Mouse (Mus musculus): ENCODE results near the gene Pex11b. TPM values are rescaled to one million over a fixed set of nuclear protein-coding genes. Genes with fewer than 3 reads are reported as not detected.
A peak's percentile ranks its signal among the peaks of the same experiment; 100 is the strongest.
"Not testable (repeated sequence)": the region's sequence is repeated elsewhere in the genome, so short reads cannot be mapped to it uniquely, and the experiment has no call there.

The Pex11b gene
- total and polyA plus RNA-seq, 3 experiments = 31.8 to 48.4 (median 42.3) TPM

DNA sequence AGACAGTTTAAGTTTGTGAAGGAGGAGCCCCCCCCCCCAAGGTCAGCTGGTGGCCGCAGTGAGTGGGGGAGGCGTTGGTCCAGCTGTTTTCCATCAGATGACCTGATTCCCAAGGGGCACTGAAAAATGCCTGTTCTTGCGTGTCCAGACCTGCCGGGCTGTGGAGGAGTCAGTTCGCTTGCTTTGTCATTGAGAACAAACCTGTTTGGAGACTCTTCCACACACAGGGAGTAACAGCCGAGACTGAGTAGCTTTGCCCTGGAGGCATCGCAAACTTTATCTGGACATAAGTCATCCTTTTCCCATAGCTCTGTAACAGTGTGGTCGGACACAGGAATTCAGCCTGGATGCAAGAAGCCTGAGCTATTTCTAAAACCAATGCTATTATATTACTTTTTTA, 39.3 kb downstream of the Pex11b start:
- DNase-seq = no peak

DNA sequence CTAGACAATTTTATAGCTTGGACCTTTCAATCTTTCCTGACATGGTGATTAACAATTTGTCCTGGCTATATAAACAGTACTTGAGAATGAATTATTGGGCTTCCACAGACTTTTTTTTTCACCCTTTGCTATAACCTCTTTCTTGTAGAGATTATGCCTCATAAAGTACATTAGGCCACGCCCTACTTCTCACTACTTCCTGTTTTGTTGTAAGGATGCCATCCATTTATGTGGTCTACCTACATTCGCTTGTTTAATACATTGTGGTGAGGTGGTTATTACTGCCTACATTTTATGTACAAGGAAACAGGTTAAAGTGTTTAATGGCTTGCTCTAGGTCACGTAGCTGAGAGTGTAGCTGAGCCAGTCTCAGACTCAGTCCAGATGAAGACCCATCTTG, 40.0 kb downstream of the Pex11b start:
- DNase-seq = no peak

DNA sequence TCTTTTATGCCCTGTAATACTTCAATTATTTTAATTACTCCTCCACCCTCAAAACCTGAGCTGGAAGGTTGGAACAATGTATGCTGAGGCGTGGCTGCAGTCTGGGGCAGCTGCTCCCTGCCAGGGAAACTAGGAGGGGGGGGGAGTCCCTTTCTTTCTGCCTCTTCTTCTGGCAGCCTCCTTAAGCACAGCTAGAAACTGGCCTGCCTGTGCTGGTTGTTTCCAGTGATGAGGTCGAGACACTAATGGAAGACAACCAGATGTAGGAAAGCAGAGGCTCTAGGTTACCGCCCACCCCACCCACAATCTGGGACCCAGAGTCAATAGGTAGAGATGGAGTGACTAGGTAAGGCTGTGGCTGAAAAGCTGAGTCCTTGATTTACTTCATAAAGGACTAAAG, 40.5 kb downstream of the Pex11b start:
- no peak for DNase-seq

DNA sequence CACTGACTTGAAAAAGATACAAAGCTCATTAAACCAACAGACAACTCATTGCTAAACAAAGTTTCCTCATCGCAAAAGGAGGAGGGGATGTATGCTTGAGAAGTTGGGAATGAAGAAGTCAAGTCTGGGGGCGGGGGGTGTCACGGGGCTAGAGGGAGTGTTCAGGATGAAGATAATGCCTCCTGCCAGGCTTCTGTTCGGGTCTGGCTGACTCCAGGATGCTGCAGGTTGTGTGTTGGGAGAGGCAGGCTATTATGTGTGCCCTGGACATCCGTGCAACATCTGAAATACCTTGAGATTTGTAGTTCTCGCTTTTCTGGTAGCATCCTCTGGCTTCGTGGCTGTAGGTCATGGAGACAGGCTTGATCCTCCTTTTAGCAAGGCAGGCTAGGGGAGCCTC, 43.3 kb downstream of the Pex11b start:
- DNase-seq = no peak

DNA sequence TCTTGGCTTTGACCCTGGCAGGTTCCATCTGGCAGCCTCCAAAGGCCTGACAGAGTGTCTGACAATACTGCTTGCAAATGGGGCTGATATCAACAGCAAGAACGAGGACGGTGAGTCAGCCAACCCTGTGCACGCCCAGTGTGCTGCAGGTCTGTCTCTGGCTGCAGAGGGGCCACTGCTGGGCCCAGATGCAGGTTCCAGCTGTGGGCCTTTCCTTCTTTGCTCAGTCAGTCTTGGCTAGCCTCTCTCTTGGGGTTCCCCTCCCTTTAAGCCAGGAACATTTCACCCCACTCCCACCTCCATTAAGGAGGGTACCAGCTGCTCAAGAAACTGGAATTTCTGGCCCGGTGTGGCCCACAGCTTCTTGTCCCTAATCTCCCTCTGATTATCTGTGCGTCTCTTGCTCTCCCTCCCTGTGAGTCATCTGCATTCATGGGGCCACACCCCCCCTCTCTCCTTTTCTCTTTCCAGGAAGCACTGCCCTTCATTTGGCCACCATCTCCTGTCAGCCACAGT, 44.0 kb downstream of the Pex11b start:
- peak; percentile 87 for DNase-seq

DNA sequence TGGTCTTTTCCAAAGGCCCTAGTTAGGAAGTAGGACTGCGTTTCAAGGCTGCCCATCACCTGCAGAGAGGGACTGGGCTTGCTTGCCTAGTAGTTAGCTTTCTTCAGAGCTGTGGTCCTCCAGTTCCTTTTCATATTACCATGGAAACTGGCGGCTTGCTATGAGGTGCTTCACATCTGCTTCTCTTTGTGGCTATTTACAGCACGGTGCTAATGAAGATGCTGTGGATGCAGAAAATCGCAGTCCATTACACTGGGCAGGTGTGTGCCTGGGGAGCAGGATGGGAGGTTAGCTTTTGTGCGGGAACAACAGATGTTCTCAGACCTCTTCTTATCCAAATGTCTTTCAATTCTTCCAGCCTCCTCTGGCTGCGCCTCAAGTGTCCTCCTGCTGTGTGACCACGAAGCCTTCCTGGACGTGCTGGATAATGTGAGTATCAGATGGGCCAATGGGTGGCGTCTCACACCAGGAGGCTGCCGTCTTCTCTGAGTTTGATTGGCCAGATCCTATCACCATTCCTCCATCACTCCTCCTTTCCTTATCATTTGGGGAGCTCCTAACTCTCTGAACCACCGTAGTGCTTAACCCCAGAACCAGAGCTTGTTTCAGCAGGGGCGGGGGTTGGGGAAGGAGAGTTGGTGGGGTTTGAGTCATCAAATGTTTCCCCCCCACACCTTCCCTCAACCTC, 45.2 kb downstream of the Pex11b start:
- no peak for DNase-seq

DNA sequence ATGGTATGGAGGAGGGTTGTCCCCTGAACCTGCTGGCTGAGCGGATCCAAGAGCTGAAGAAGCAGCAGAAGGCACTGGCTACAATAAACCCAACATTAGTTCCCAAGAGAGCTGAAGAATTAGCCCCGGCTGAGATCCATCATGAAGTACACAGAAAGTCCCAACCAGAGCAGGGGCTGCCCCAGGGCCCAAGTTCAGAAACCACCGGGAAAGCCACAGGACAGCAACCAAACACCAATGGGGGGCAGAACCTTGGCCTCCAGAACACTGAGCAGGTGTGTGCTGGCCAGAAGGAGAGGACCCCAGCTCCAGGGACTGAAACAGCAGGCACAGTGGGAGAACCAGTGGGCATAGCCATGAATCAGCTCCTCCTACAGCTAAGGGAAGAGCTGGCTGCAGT, 48.3 kb downstream of the Pex11b start:
- no peak for DNase-seq

DNA sequence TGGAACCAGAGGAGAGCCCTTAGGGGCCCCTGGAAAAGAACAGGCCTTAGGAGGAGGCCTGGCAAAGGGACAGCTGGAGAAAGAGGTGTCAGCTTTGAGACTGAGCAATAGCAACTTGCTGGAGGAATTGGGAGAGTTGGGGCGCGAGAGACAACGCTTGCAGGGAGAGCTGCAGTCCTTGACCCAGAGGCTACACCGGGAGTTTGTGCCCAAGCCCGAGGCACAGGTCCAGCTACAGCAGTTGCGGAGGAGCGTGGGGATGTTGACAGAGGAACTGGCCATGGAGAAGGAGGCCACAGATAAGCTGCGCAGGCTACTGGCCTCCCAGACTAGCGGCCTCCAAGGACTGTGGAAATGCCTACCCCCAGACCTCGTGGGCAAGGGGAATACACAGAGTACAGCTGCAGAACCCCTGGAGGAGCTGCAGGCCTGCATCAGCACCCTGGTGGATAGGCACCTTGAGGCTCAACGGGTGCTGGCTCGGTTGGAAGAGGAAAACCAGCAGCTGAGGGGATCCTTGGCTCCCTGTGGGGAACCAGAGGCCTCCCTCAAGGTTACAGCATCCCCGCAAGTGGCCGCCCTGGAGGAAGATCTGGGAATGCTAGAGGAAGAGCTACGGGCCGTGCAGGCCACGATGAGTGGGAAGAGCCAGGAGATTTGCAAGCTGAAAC, 49.1 kb downstream of the Pex11b start:
- DNase-seq = peak; percentile 75

DNA sequence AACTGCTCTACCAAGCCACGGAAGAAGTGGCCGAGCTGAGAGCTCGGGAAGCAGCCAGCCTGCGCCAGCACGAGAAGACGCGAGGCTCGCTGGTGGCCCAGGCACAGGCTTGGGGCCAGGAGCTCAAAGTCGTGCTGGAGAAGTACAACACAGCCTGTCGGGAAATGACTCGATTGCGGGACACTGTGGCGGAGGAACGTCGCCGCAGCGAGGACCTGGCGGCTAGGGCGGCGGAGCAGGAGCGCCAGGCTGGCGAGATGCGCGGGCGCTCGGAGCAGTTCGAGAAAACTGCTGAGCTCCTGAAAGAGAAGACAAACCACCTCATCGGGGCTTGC, 49.6 kb downstream of the Pex11b start:
- peak; percentile 34 for DNase-seq

DNA sequence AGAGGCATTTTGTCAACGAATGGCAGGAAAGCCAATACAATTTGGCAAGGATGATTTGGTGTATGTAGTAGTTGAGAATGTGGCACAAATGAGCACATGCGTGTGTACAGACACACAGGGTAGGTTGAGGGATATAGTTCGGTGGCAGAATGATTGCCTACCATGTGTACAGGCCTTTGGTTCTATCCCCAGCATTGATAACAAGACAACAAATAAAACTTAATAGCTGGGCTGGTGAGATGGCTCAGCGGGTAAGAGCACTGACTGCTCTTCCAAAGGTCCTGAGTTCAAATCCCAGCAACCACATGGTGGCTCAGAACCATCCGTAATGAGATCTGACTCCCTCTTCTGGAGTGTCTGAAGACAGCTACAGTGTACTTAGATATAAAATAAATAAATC, 50.9 kb downstream of the Pex11b start:
- not testable (repeated sequence) for DNase-seq

DNA sequence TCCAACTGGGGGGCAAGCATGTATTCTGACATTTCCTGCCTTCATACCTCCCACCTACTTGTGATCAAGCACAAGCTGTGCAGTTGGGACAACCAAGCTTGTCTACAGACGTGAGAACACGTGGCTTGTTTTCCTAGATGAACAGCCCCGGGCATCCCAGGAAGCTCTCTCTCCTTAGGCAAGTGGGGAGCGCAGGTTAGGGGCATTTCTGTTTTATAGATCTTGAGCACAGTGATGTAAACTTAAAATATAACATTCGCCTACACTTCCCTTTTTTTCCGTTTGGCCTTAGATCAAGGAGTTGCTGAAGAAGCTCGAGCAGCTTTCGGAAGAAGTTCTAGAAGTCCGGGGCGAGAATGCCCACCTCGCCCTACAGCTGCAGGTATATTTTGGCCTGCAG, 53.7 kb downstream of the Pex11b start:
- DNase-seq = no peak

DNA sequence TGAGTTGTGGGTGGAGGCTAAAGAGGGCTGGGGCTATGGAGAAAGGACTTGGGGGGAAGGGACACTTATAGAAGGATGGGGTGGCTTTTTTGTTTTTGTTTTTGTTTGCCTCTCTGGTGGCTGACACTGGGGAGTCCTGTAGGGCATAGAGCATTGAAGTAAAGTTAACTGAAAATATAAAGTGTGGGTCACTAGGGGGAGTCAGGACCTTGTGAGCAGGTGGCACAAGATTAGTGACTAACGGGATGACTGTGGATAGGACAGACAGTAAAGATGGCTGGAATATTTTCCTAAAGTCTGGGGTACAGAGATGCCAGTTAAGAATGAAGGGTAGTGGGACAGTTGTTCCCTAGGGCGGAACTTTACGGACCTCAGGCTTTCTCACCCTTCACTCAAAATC, 55.1 kb downstream of the Pex11b start:
- DNase-seq = no peak

DNA sequence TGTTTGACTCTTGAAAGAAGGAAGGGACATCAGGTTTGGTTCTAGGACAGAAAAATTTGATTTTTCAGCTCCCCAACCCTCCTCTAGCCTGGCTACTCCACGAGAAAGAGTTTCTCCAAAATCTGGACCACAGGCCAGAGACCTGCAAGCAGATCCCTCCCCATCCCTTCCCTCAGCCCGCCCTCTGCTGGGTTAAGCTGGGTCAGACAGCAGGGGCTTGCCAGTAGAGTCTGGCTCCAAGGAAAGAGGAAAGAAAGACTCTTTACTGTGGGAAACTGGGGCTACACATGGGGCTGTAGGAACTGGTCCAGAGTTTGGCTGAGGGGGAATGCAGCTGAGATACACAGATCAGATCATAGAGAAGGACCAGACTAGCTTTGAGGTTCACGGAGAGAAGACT, 57.3 kb downstream of the Pex11b start:
- DNase-seq = no peak

DNA sequence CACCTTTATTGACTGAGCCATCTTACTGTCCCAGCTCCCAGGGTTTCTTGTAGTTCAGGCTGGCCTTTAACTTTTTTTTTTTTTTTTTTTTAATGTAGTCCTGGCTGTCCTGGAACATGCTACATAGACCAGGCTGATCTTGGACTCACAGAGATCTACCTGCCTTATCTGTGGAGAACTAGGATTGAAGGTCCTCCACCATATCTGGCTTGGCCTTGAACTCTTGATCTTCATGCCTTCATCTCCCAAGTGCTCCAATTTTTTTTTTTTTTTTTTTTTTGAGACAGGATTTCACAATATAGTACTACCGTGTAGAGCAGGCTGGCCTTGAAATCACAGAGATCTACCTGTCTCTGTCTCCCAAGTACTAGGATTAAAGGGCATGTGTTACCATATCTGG, 58.4 kb downstream of the Pex11b start:
- DNase-seq = no peak

Other genes starting within 250 kb of the Pex11b start
- gene BC107364, start 183.1 kb upstream of the Pex11b start, total RNA-seq (2021) = not detected
- gene BC107364, start 183.1 kb upstream of the Pex11b start, polyA plus RNA-seq (2012; rRNA removed) = not detected in 2 replicates
- under 1 TPM in 1 of 2 experiments, not detected in 1; 0.23 TPM for gene Hfe2, start 110.2 kb upstream of the Pex11b start, total RNA-seq (2021)
- 0.11 and 0.31 TPM in 2 replicates for gene Hfe2, start 110.2 kb upstream of the Pex11b start, polyA plus RNA-seq (2012; rRNA removed)
- gene Txnip, start 77.4 kb upstream of the Pex11b start, total RNA-seq (2021) = 100 to 1,000 TPM; 421 to 430 TPM
- 390 and 481 TPM in 2 replicates for gene Txnip, start 77.4 kb upstream of the Pex11b start, polyA plus RNA-seq (2012; rRNA removed)
- not detected for gene Gm16253, start 58.4 kb upstream of the Pex11b start, total RNA-seq (2021)
- gene Gm16253, start 58.4 kb upstream of the Pex11b start, polyA plus RNA-seq (2012; rRNA removed) = not detected in 2 replicates
- 10 to 100 TPM; 32.5 to 38.5 TPM for gene Polr3gl, start 41.2 kb upstream of the Pex11b start, total RNA-seq (2021)
- gene Polr3gl, start 41.2 kb upstream of the Pex11b start, polyA plus RNA-seq (2012; rRNA removed) = 19.9 and 21.4 TPM in 2 replicates
- gene Ankrd34a, start 38.7 kb upstream of the Pex11b start, total RNA-seq (2021) = 1 to 10 TPM in 1 of 2 experiments, under 1 TPM in 1; 0.75 to 2.3 TPM
- gene Ankrd34a, start 38.7 kb upstream of the Pex11b start, polyA plus RNA-seq (2012; rRNA removed) = 1.8 and 2.0 TPM in 2 replicates
- gene Lix1l, start 34.2 kb upstream of the Pex11b start, total RNA-seq (2021) = 10 to 100 TPM; 31.2 to 46.4 TPM
- gene Lix1l, start 34.2 kb upstream of the Pex11b start, polyA plus RNA-seq (2012; rRNA removed) = 17.6 and 21.1 TPM in 2 replicates
- gene Rbm8a, start 5.4 kb upstream of the Pex11b start, total RNA-seq (2021) = 10 to 100 TPM; 69.2 to 85.3 TPM
- gene Rbm8a, start 5.4 kb upstream of the Pex11b start, polyA plus RNA-seq (2012; rRNA removed) = 1.3 and 2.3 TPM in 2 replicates
- gene Gm42957, start 98 bp downstream of the Pex11b start, total RNA-seq (2021) = under 1 TPM; 0.21 to 0.35 TPM
- 0.02 TPM in 1 of 2 replicates, not detected in the other for gene Gm42957, start 98 bp downstream of the Pex11b start, polyA plus RNA-seq (2012; rRNA removed)
- 1 to 10 TPM; 1.3 to 1.9 TPM for gene Itga10, start 10.2 kb downstream of the Pex11b start, total RNA-seq (2021)
- gene Itga10, start 10.2 kb downstream of the Pex11b start, polyA plus RNA-seq (2012; rRNA removed) = 1.3 and 1.6 TPM in 2 replicates
- gene Ankrd35, start 34.8 kb downstream of the Pex11b start, total RNA-seq (2021) = 1 to 10 TPM; 3.0 to 4.6 TPM
- 1.5 and 3.3 TPM in 2 replicates for gene Ankrd35, start 34.8 kb downstream of the Pex11b start, polyA plus RNA-seq (2012; rRNA removed)
- 10 to 100 TPM; 20.3 to 24.5 TPM for gene Pias3, start 61.0 kb downstream of the Pex11b start, total RNA-seq (2021)
- 38.9 and 43.9 TPM in 2 replicates for gene Pias3, start 61.0 kb downstream of the Pex11b start, polyA plus RNA-seq (2012; rRNA removed)
- 1 to 10 TPM in 1 of 2 experiments, under 1 TPM in 1; 0.95 to 1.1 TPM for gene Nudt17, start 73.2 kb downstream of the Pex11b start, total RNA-seq (2021)
- gene Nudt17, start 73.2 kb downstream of the Pex11b start, polyA plus RNA-seq (2012; rRNA removed) = 2.3 and 2.5 TPM in 2 replicates
- gene Polr3c, start 92.3 kb downstream of the Pex11b start, total RNA-seq (2021) = 10 to 100 TPM; 28.9 to 32.8 TPM
- gene Polr3c, start 92.3 kb downstream of the Pex11b start, polyA plus RNA-seq (2012; rRNA removed) = 14.1 and 19.9 TPM in 2 replicates
- gene Rnf115, start 92.3 kb downstream of the Pex11b start, total RNA-seq (2021) = 10 to 100 TPM; 39.4 to 46.5 TPM
- 9.9 and 12.5 TPM in 2 replicates for gene Rnf115, start 92.3 kb downstream of the Pex11b start, polyA plus RNA-seq (2012; rRNA removed)
- under 1 TPM; 0.26 to 0.35 TPM for gene Pdzk1, start 193.9 kb downstream of the Pex11b start, total RNA-seq (2021)
- not detected in 2 replicates for gene Pdzk1, start 193.9 kb downstream of the Pex11b start, polyA plus RNA-seq (2012; rRNA removed)
- gene Cd160, start 194.0 kb downstream of the Pex11b start, total RNA-seq (2021) = not detected
- 0.18 TPM in 1 of 2 replicates, not detected in the other for gene Cd160, start 194.0 kb downstream of the Pex11b start, polyA plus RNA-seq (2012; rRNA removed)

Measured in adrenal gland, adult 2 months (tissue).